Mouse (Mus musculus) kidney, embryonic 15.5 days (tissue): ENCODE results near the gene Hnrnpa3. TPM values are rescaled to one million over a fixed set of nuclear protein-coding genes. Genes with fewer than 3 reads are reported as not detected.
A peak's percentile ranks its signal among the peaks of the same experiment; 100 is the strongest.
"Not testable (repeated sequence)": the region's sequence is repeated elsewhere in the genome, so short reads cannot be mapped to it uniquely, and the experiment has no call there.

Experiments
- ATAC-seq: fragments of 200-750 bp; cut with Nextera tagmentation; replicated peaks from 2 replicates; pipeline ENCODE4 v1.8.0; 2017; ENCODE audit warnings: moderate TSS enrichment; ENCODE audit not compliant: low FRiP score
- H3K27ac ChIP-seq: fragments of 300-500 bp; sonication (generic); 2 replicates; pipeline ENCODE4 v1.5.1; 2015; ENCODE audit warnings: mild to moderate bottlenecking, inconsistent platforms
- H3K27me3 ChIP-seq: fragments of 300-500 bp; sonication (generic); 2 replicates; pipeline ENCODE4 v1.6.1; 2015; ENCODE audit warnings: inconsistent platforms
- H3K36me3 ChIP-seq: fragments of 300-500 bp; sonication (generic); 2 replicates; pipeline ENCODE4 v1.6.1; 2015; ENCODE audit warnings: inconsistent platforms
- H3K4me1 ChIP-seq: fragments of 300-500 bp; sonication (generic); 2 replicates; pipeline ENCODE4 v1.6.1; 2015; ENCODE audit warnings: inconsistent platforms
- H3K4me2 ChIP-seq: fragments of 300-500 bp; sonication (generic); 2 replicates; pipeline ENCODE4 v1.6.1; 2015; ENCODE audit warnings: moderate library complexity, mild to moderate bottlenecking, inconsistent platforms
- H3K4me3 ChIP-seq: fragments of 300-500 bp; sonication (generic); replicated peaks from 2 replicates; pipeline ENCODE4 v1.5.1; 2015; ENCODE audit warnings: mild to moderate bottlenecking, inconsistent platforms
- H3K9ac ChIP-seq: fragments of 300-500 bp; sonication (generic); 2 replicates; pipeline ENCODE4 v1.6.1; 2015; ENCODE audit warnings: mild to moderate bottlenecking, inconsistent platforms
- H3K9me3 ChIP-seq: fragments of 300-500 bp; sonication (generic); replicated peaks from 2 replicates; pipeline ENCODE4 v1.6.1; 2016; ENCODE audit warnings: inconsistent platforms
- WGBS: fragments of 180-500 bp; shearing (Covaris S2); methylation state at CpG from one replicate; pipeline ENCODE4 v1.1.7; 2015; ENCODE audit warnings: mixed read lengths; 5-methylcytosine and 5-hydroxymethylcytosine counted together
- polyA plus RNA-seq: library from polyadenylated mRNA; unstranded; fragments of >200 nt; fragmentation: Nextera tagmentation; extraction: Ambion mirVana; gene quantifications from 2 replicates; pipeline ENCODE4 v1.2.1, GENCODE M21; 2015

Gene Hnrnpa3
- polyA plus RNA-seq, 1 experiment from 2014 or later = 381 TPM

GRCm38 (mm10) chr2:75687040-75687749 is 28.1 kb downstream of the Hnrnpa3 start:
- no peak overlapping the region for H3K27ac ChIP-seq
- 83% methylated on average over 10 of the region's 10 CpGs for WGBS

GRCm38 (mm10) chr2:75688901-75689300 is 29.8 kb downstream of the Hnrnpa3 start:
- no peak overlapping the region for H3K9ac ChIP-seq
- H3K9me3 ChIP-seq = no peaks in the 10 kb centered on the region
- H3K4me2 ChIP-seq = no peak overlapping the region
- H3K27me3 ChIP-seq = no peaks in the 10 kb centered on the region
- WGBS = 88% methylated on average over 1 of the region's 1 CpGs
- H3K4me3 ChIP-seq = no peak overlapping the region
- no peak for ATAC-seq
- H3K36me3 ChIP-seq = no peaks in the 10 kb centered on the region
- H3K4me1 ChIP-seq = peaks cover 71% of the 10 kb centered on the region
- H3K27ac ChIP-seq = no peak overlapping the region

More at GRCm38 (mm10) chr2:75687040-75687749, 28.1 kb downstream of the Hnrnpa3 start:
- no peak overlapping the region for H3K4me3 ChIP-seq
- no peak overlapping the region for H3K9ac ChIP-seq
- no peak for ATAC-seq
- H3K27me3 ChIP-seq = no peaks in the 10 kb centered on the region
- peaks cover 76% of the 10 kb centered on the region for H3K4me1 ChIP-seq
- no peaks in the 10 kb centered on the region for H3K36me3 ChIP-seq
- H3K9me3 ChIP-seq = no peaks in the 10 kb centered on the region
- no peak overlapping the region for H3K4me2 ChIP-seq

- no peaks in the 10 kb centered on the region for H3K36me3 ChIP-seq
- H3K4me3 ChIP-seq = no peak overlapping the region
- peak overlapping the region; percentile 46 for H3K27ac ChIP-seq
- no peak overlapping the region for H3K9ac ChIP-seq
- H3K4me1 ChIP-seq = peaks cover 64% of the 10 kb centered on the region
- WGBS = 37% methylated on average over 10 of the region's 10 CpGs
- H3K9me3 ChIP-seq = no peaks in the 10 kb centered on the region
- 0 out of 2 replicates have a peak, but pooled peaks have one; percentile 29 for ATAC-seq
- no peaks in the 10 kb centered on the region for H3K27me3 ChIP-seq
- H3K4me2 ChIP-seq = no peak overlapping the region
Measured at GRCm38 (mm10) chr2:75689482-75690158, 30.6 kb downstream of the Hnrnpa3 start.

GRCm38 (mm10) chr2:75690656-75691055 is 31.6 kb downstream of the Hnrnpa3 start:
- no peaks in the 10 kb centered on the region for H3K9me3 ChIP-seq
- no peak overlapping the region for H3K9ac ChIP-seq
- H3K4me1 ChIP-seq = peaks cover 54% of the 10 kb centered on the region
- H3K4me2 ChIP-seq = no peak overlapping the region
- H3K4me3 ChIP-seq = no peak overlapping the region
- WGBS = 89% methylated on average over 4 of the region's 4 CpGs
- ATAC-seq = no peak
- no peak overlapping the region for H3K27ac ChIP-seq
- H3K27me3 ChIP-seq = no peaks in the 10 kb centered on the region
- no peaks in the 10 kb centered on the region for H3K36me3 ChIP-seq

GRCm38 (mm10) chr2:75691316-75691715 is 32.3 kb downstream of the Hnrnpa3 start:
- Histone ChIP-seq H3K9me3 (no peaks in the 10 kb centered on the region), H3K4me1 (peaks cover 54% of the 10 kb centered on the region), H3K27me3 (no peaks in the 10 kb centered on the region), H3K4me3 (no peak overlapping the region), H3K4me2 (no peak overlapping the region), H3K36me3 (no peaks in the 10 kb centered on the region), H3K27ac (no peak overlapping the region), H3K9ac (no peak overlapping the region)
- WGBS = 71% methylated on average over 8 of the region's 8 CpGs
- ATAC-seq = no peak

- Histone ChIP-seq H3K4me3 (no peak overlapping the region), H3K9ac (no peak overlapping the region), H3K4me2 (no peak overlapping the region), H3K27me3 (no peaks in the 10 kb centered on the region), H3K9me3 (no peaks in the 10 kb centered on the region), H3K36me3 (no peaks in the 10 kb centered on the region), H3K27ac (no peak overlapping the region), H3K4me1 (peaks cover 53% of the 10 kb centered on the region)
- WGBS = 92% methylated on average over 6 of the region's 6 CpGs
- no peak for ATAC-seq
Measured at GRCm38 (mm10) chr2:75692369-75692768, 33.3 kb downstream of the Hnrnpa3 start.

- not testable (repeated sequence) for H3K4me3 ChIP-seq, ATAC-seq, H3K27me3 ChIP-seq, H3K27ac ChIP-seq, H3K9ac ChIP-seq, H3K4me2 ChIP-seq, H3K36me3 ChIP-seq, H3K9me3 ChIP-seq
- WGBS = 83% methylated on average over 3 of the region's 3 CpGs
- peaks cover 58% of the 10 kb centered on the region for H3K4me1 ChIP-seq
Measured at GRCm38 (mm10) chr2:75694926-75695325, 35.9 kb downstream of the Hnrnpa3 start.

- Histone ChIP-seq H3K9ac (no peak overlapping the region), H3K4me3 (no peak overlapping the region), H3K9me3 (no peaks in the 10 kb centered on the region), H3K4me1 (peaks cover 60% of the 10 kb centered on the region), H3K4me2 (no peak overlapping the region), H3K36me3 (no peaks in the 10 kb centered on the region), H3K27ac (no peak overlapping the region), H3K27me3 (no peaks in the 10 kb centered on the region)
- WGBS = 35% methylated on average over 9 of the region's 9 CpGs
- ATAC-seq = no peak
Measured at GRCm38 (mm10) chr2:75695676-75696350, 36.8 kb downstream of the Hnrnpa3 start.

- H3K4me3 ChIP-seq = no peak overlapping the region
- no peaks in the 10 kb centered on the region for H3K36me3 ChIP-seq
- no peak overlapping the region for H3K4me2 ChIP-seq
- 53% methylated on average over 5 of the region's 5 CpGs for WGBS
- H3K27me3 ChIP-seq = no peaks in the 10 kb centered on the region
- no peaks in the 10 kb centered on the region for H3K9me3 ChIP-seq
- ATAC-seq = no peak
- H3K27ac ChIP-seq = no peak overlapping the region
- H3K9ac ChIP-seq = no peak overlapping the region
- peaks cover 62% of the 10 kb centered on the region for H3K4me1 ChIP-seq
Measured at GRCm38 (mm10) chr2:75696371-75696770, 37.3 kb downstream of the Hnrnpa3 start.

GRCm38 (mm10) chr2:75697222-75697621 is 38.2 kb downstream of the Hnrnpa3 start:
- no peaks in the 10 kb centered on the region for H3K36me3 ChIP-seq
- H3K4me1 ChIP-seq = peaks cover 70% of the 10 kb centered on the region
- H3K4me3 ChIP-seq = no peak overlapping the region
- no peak for ATAC-seq
- no peak overlapping the region for H3K9ac ChIP-seq
- H3K27ac ChIP-seq = no peak overlapping the region
- 86% methylated on average over 3 of the region's 3 CpGs for WGBS
- no peaks in the 10 kb centered on the region for H3K9me3 ChIP-seq
- no peaks in the 10 kb centered on the region for H3K27me3 ChIP-seq
- H3K4me2 ChIP-seq = no peak overlapping the region

GRCm38 (mm10) chr2:75698007-75698406 is 38.9 kb downstream of the Hnrnpa3 start:
- Histone ChIP-seq H3K4me3 (no peak overlapping the region), H3K9me3 (no peaks in the 10 kb centered on the region), H3K4me1 (peaks cover 77% of the 10 kb centered on the region), H3K4me2 (no peak overlapping the region), H3K27me3 (no peaks in the 10 kb centered on the region), H3K36me3 (no peaks in the 10 kb centered on the region), H3K27ac (no peak overlapping the region), H3K9ac (no peak overlapping the region)
- no peak for ATAC-seq
- 39% methylated on average over 4 of the region's 4 CpGs for WGBS

GRCm38 (mm10) chr2:75698874-75699273 is 39.8 kb downstream of the Hnrnpa3 start:
- no peak for ATAC-seq
- no peaks in the 10 kb centered on the region for H3K36me3 ChIP-seq
- H3K9me3 ChIP-seq = no peaks in the 10 kb centered on the region
- no peak overlapping the region for H3K9ac ChIP-seq
- H3K27ac ChIP-seq = 0 out of 2 replicates have a peak overlapping the region, but pooled peaks have one; percentile 25
- WGBS = 86% methylated on average over 3 of the region's 3 CpGs
- no peak overlapping the region for H3K4me2 ChIP-seq
- no peak overlapping the region for H3K4me3 ChIP-seq
- H3K27me3 ChIP-seq = no peaks in the 10 kb centered on the region
- peaks cover 69% of the 10 kb centered on the region for H3K4me1 ChIP-seq
